Mouse (Mus musculus) liver, embryonic 18 days (tissue): ENCODE results near the gene Sh3bgrl2. TPM values are rescaled to one million over a fixed set of nuclear protein-coding genes. Genes with fewer than 3 reads are reported as not detected.

ENCODE experiments used
- polyA plus RNA-seq: library from polyadenylated mRNA; depleted of rRNA; stranded (reverse); fragments of >200 nt; gene quantifications from 2 replicates; pipeline ENCODE4 v1.2.3, GENCODE M21; 2012; rRNA removed

The Sh3bgrl2 gene
- 6.6 and 7.1 TPM in 2 replicates for polyA plus RNA-seq

DNA sequence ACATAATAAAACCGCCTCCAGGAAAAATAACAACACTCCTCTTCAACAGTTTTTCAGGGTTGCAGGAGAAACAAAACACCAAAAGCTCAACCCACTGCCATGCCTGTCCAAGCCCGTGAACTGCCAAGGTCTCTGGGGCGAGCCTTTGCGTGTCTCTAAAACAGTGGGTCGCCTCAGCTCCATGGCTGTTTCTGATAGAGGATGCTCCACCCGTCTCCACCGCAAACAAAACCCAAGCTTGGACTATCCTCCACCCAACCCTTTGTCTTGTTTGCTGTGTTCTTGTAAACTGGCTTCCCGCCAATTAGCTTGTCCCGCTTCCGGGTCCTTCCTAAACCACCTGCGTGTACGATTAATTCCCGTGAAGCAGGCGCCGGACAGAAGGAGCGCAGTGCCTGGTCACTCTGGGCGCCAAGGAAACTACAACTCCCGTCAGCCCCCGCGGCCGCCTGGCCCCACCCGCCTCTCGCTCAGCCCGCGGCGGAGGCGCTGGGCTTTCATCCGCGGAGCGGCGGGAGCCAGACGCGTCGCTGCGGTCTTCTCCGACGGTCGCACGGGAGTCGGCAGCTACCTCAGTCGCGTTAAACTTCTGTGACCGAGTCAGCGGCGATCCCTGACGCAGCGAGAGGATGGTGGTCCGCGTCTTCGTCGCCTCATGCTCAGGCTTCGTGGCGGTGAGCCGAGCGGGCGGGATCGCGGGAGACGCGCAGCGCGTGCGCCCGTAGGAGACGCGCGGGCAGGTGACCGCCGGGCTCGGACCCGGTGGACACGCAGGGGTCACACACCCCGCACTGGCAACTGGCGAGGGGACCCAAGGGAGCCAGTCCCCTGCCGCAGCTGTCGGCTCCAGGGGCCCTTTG, at the start of gene Sh3bgrl2:
TSS of gene Sh3bgrl2 (plus strand) at position 498 of the 860 bp plus-strand sequence.

Other genes with a start within 250 kb of the Sh3bgrl2 start
- gene Lca5, start 107.2 kb upstream of the Sh3bgrl2 start, polyA plus RNA-seq: 0.65 and 0.77 TPM in 2 replicates